Mouse (Mus musculus) intestine, embryonic 16.5 days (tissue): ENCODE data around the gene Rnf186. TPM values are rescaled to one million over a fixed set of nuclear protein-coding genes. Genes with fewer than 3 reads are reported as not detected.
A peak's percentile ranks its signal among the peaks of the same experiment; 100 is the strongest.

Experiments
- ATAC-seq: fragments of 200-750 bp; cut with Nextera tagmentation; 2 replicates; pipeline ENCODE4 v1.8.0; 2017; ENCODE audit warnings: moderate TSS enrichment, moderate library complexity
- H3K27ac ChIP-seq: fragments of 300-500 bp; sonication (generic); 2 replicates; pipeline ENCODE4 v1.5.1; 2014; ENCODE audit warnings: mild to moderate bottlenecking, low read length
- H3K27me3 ChIP-seq: fragments of 300-500 bp; sonication (generic); replicated peaks from 2 replicates; pipeline ENCODE4 v1.6.1; 2014; ENCODE audit warnings: low read length, control low read depth, mixed read lengths; ENCODE audit not compliant: control insufficient read depth, insufficient read depth
- H3K36me3 ChIP-seq: fragments of 300-500 bp; sonication (generic); 2 replicates; pipeline ENCODE4 v1.6.1; 2014; ENCODE audit warnings: low read length, control low read depth; ENCODE audit not compliant: control insufficient read depth, insufficient read depth
- H3K4me1 ChIP-seq: fragments of 300-500 bp; sonication (generic); 2 replicates; pipeline ENCODE4 v1.6.1; 2014; ENCODE audit warnings: low read length, control low read depth, mixed read lengths; ENCODE audit not compliant: control insufficient read depth, insufficient read depth
- H3K4me2 ChIP-seq: fragments of 300-500 bp; sonication (generic); 2 replicates; pipeline ENCODE4 v1.6.1; 2014; ENCODE audit warnings: low read depth, low read length, control low read depth
- H3K4me3 ChIP-seq: fragments of 300-500 bp; sonication (generic); 2 replicates; pipeline ENCODE4 v1.5.1; 2014; ENCODE audit warnings: mild to moderate bottlenecking, low read length
- H3K9ac ChIP-seq: fragments of 300-500 bp; sonication (generic); 2 replicates; pipeline ENCODE4 v1.6.1; 2014; ENCODE audit warnings: low read depth, low read length
- H3K9me3 ChIP-seq: fragments of 300-500 bp; sonication (generic); 2 replicates; pipeline ENCODE4 v1.6.1; 2016; ENCODE audit warnings: low read length, control low read depth; ENCODE audit not compliant: control insufficient read depth
- WGBS: fragments of 180-500 bp; shearing (Covaris S2); extraction: QIAGEN DNeasy Blood & Tissue Kit; methylation state at CpG from one replicate; pipeline ENCODE4 v1.1.7; 2014; 5-methylcytosine and 5-hydroxymethylcytosine counted together
- polyA plus RNA-seq: library from polyadenylated mRNA; unstranded; fragments of >200 nt; fragmentation: Nextera tagmentation; extraction: Ambion mirVana; gene quantifications from 2 replicates; pipeline ENCODE4 v1.2.1, GENCODE M21; 2015

Gene Rnf186
- polyA plus RNA-seq, 1 experiment from 2014 or later = 106 TPM

GRCm38 (mm10) chr4:138998611-138999010 is 31.7 kb downstream of the Rnf186 start:
- no peaks in the 10 kb centered on the region for H3K27me3 ChIP-seq
- H3K36me3 ChIP-seq = 0 out of 2 replicates have a peak, but pooled peaks cover 2% of the 10 kb centered on the region
- no peak overlapping the region for H3K4me3 ChIP-seq
- peak; percentile 39; the same call in 1 of the 2 replicates for ATAC-seq
- H3K4me2 ChIP-seq = no peak overlapping the region
- 0 out of 2 replicates have a peak, but pooled peaks cover 2% of the 10 kb centered on the region for H3K9me3 ChIP-seq
- H3K4me1 ChIP-seq = peaks cover 12% of the 10 kb centered on the region
- H3K9ac ChIP-seq = no peak overlapping the region
- no peak overlapping the region for H3K27ac ChIP-seq
- 62% methylated on average over 11 of the region's 11 CpGs for WGBS

- Histone ChIP-seq H3K4me2 (no peak overlapping the region), H3K27ac (0 out of 2 replicates have a peak overlapping the region, but pooled peaks have one; percentile 14), H3K9ac (peak overlapping the region; percentile 21; the same call in 1 of the 2 replicates), H3K4me1 (peaks cover 21% of the 10 kb centered on the region), H3K27me3 (no peaks in the 10 kb centered on the region), H3K36me3 (0 out of 2 replicates have a peak, but pooled peaks cover 2% of the 10 kb centered on the region), H3K9me3 (0 out of 2 replicates have a peak, but pooled peaks cover 2% of the 10 kb centered on the region), H3K4me3 (no peak overlapping the region)
- no peak for ATAC-seq
- 50% methylated on average over 2 of the region's 2 CpGs for whole genome bisulfite sequencing
Measured at GRCm38 (mm10) chr4:139001026-139001425, 34.1 kb downstream of the Rnf186 start.

GRCm38 (mm10) chr4:139001433-139001832 is 34.5 kb downstream of the Rnf186 start:
- no peak overlapping the region for H3K4me2 ChIP-seq
- WGBS = 14% methylated on average over 6 of the region's 6 CpGs
- H3K27me3 ChIP-seq = no peaks in the 10 kb centered on the region
- H3K4me3 ChIP-seq = no peak overlapping the region
- 0 out of 2 replicates have a peak, but pooled peaks cover 2% of the 10 kb centered on the region for H3K9me3 ChIP-seq
- peaks cover 21% of the 10 kb centered on the region for H3K4me1 ChIP-seq
- H3K27ac ChIP-seq = 0 out of 2 replicates have a peak overlapping the region, but pooled peaks have one; percentile 14
- ATAC-seq = no peak
- H3K9ac ChIP-seq = peak overlapping the region; percentile 21; the same call in 1 of the 2 replicates
- 0 out of 2 replicates have a peak, but pooled peaks cover 2% of the 10 kb centered on the region for H3K36me3 ChIP-seq

GRCm38 (mm10) chr4:139004067-139004466 is 37.2 kb downstream of the Rnf186 start:
- peaks cover 23% of the 10 kb centered on the region for H3K4me1 ChIP-seq
- peak; percentile 65 for ATAC-seq
- no peak overlapping the region for H3K4me3 ChIP-seq
- no peak overlapping the region for H3K4me2 ChIP-seq
- H3K27me3 ChIP-seq = no peaks in the 10 kb centered on the region
- 78% methylated on average over 8 of the region's 8 CpGs for WGBS
- peak overlapping the region; percentile 86 for H3K27ac ChIP-seq
- H3K9me3 ChIP-seq = no peaks in the 10 kb centered on the region
- H3K9ac ChIP-seq = 0 out of 2 replicates have a peak overlapping the region, but pooled peaks have one; percentile 16
- H3K36me3 ChIP-seq = no peaks in the 10 kb centered on the region

- no peak overlapping the region for H3K27ac ChIP-seq
- H3K36me3 ChIP-seq = no peaks in the 10 kb centered on the region
- no peak for ATAC-seq
- no peaks in the 10 kb centered on the region for H3K9me3 ChIP-seq
- no peak overlapping the region for H3K4me3 ChIP-seq
- no peaks in the 10 kb centered on the region for H3K27me3 ChIP-seq
- H3K9ac ChIP-seq = no peak overlapping the region
- 65% methylated on average over 6 of the region's 6 CpGs for WGBS
- H3K4me2 ChIP-seq = no peak overlapping the region
- H3K4me1 ChIP-seq = peaks cover 23% of the 10 kb centered on the region
Measured at GRCm38 (mm10) chr4:139005214-139005613, 38.3 kb downstream of the Rnf186 start.

GRCm38 (mm10) chr4:139007353-139007752 is 40.4 kb downstream of the Rnf186 start:
- no peak overlapping the region for H3K4me3 ChIP-seq
- H3K27me3 ChIP-seq = no peaks in the 10 kb centered on the region
- H3K27ac ChIP-seq = peak overlapping the region; percentile 71
- no peaks in the 10 kb centered on the region for H3K9me3 ChIP-seq
- peaks cover 14% of the 10 kb centered on the region for H3K4me1 ChIP-seq
- H3K9ac ChIP-seq = 0 out of 2 replicates have a peak overlapping the region, but pooled peaks have one; percentile 20
- WGBS = 68% methylated on average over 3 of the region's 3 CpGs
- peak; percentile 69 for ATAC-seq
- H3K36me3 ChIP-seq = no peaks in the 10 kb centered on the region
- no peak overlapping the region for H3K4me2 ChIP-seq

- WGBS = 31% methylated on average over 6 of the region's 6 CpGs
- Histone ChIP-seq H3K9me3 (no peaks in the 10 kb centered on the region), H3K4me3 (no peak overlapping the region), H3K4me2 (no peak overlapping the region), H3K27ac (peak overlapping the region; percentile 71), H3K36me3 (no peaks in the 10 kb centered on the region), H3K9ac (no peak overlapping the region), H3K27me3 (no peaks in the 10 kb centered on the region), H3K4me1 (peaks cover 14% of the 10 kb centered on the region)
- peak; percentile 70 for ATAC-seq
Measured at GRCm38 (mm10) chr4:139007981-139008536, 41.1 kb downstream of the Rnf186 start.

GRCm38 (mm10) chr4:139011201-139011702 is 44.3 kb downstream of the Rnf186 start:
- Histone ChIP-seq H3K9me3 (no peaks in the 10 kb centered on the region), H3K36me3 (no peaks in the 10 kb centered on the region), H3K4me2 (no peak overlapping the region), H3K27ac (no peak overlapping the region), H3K9ac (no peak overlapping the region), H3K4me3 (no peak overlapping the region), H3K4me1 (peaks cover 11% of the 10 kb centered on the region), H3K27me3 (no peaks in the 10 kb centered on the region)
- ATAC-seq = no peak
- 77% methylated on average over 13 of the region's 13 CpGs for WGBS

- no peak for ATAC-seq
- WGBS = 83% methylated on average over 11 of the region's 11 CpGs
Measured at GRCm38 (mm10) chr4:139013281-139013680, 46.4 kb downstream of the Rnf186 start.

More at GRCm38 (mm10) chr4:139013281-139013680, 46.4 kb downstream of the Rnf186 start:
- Histone ChIP-seq H3K4me1 (peaks cover 6% of the 10 kb centered on the region; the same call in 1 of the 2 replicates), H3K36me3 (no peaks in the 10 kb centered on the region), H3K4me3 (no peak overlapping the region), H3K27me3 (no peaks in the 10 kb centered on the region), H3K27ac (no peak overlapping the region), H3K9me3 (no peaks in the 10 kb centered on the region), H3K4me2 (no peak overlapping the region), H3K9ac (no peak overlapping the region)
